Mouse (Mus musculus) liver, postnatal 0 days (tissue): ENCODE results near the gene Ly6g6f.

Source experiments
- CTCF ChIP-seq: sonication (generic); IDR thresholded peaks from 2 replicates; pipeline ENCODE4 v1.5.1; 2016; ENCODE audit warnings: antibody characterized with exemption, low read depth
- EP300 ChIP-seq: IDR thresholded peaks from 2 replicates; pipeline ENCODE4 v1.6.1; 2016; ENCODE audit warnings: antibody characterized with exemption, low read depth, mild to moderate bottlenecking

- TF ChIP-seq CTCF = no peak
- no peak for TF ChIP-seq EP300
Measured at GRCm38 (mm10) chr17:35063466-35063865, 21.9 kb downstream of the Ly6g6f start.
